Mouse (Mus musculus) ES-E14 (cell line): ENCODE results near the gene Pygm.

ENCODE experiments used
- MAFK ChIP-seq: IDR thresholded peaks from 2 replicates; pipeline ENCODE4 v1.6.1; 2014; ENCODE audit warnings: mild to moderate bottlenecking, low read depth, low read length, inconsistent platforms; ENCODE audit not compliant: insufficient read depth
- ZC3H11A ChIP-seq: IDR thresholded peaks from 2 replicates; pipeline ENCODE4 v1.6.1; 2012; ENCODE audit warnings: low read depth, mild to moderate bottlenecking, inconsistent platforms, low read length, borderline replicate concordance
- ZNF384 ChIP-seq: IDR thresholded peaks from 2 replicates; pipeline ENCODE4 v1.6.1; 2012; ENCODE audit warnings: low read depth, low read length, inconsistent platforms

DNA sequence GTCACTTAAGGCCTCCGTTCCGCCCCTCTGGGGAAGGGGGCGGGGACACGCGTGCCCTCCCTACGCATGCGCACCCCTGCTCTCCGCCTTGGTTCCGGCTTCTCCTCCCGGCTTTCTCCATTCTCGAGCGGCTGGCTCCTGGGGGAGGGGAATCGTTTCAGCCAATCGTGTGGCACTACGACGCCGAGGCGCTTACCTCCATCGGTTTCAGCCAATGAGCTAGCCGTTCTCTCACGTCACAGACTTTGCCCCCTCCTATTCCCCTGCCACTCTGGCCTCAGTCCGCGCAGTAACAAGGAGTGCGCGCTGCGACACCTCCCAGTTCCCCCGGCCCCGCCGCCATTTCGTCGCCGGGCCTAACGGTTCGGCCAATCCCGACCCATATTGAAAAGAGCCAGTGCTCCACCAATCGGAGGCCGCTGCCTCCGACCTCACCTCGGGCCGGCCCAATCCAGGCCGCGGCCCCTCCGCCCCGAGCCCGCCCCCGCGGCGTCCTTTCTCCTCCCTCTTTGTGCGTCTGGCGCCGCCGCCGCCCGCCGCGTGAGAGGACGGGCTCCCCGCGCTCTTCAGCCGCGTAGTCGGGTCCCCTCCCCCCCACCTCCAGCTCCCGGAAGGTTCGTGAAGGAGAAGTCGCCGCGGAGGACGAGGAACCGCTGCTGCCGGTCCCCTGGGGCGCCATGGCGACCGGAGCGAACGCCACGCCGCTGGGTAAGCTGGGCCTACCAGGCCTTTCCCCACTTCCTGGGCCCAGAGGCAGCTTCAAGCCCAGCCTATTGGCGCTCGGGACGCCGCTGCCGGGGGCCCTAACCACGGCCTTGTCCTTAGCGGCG is 20.6 kb upstream of the Pygm start, which contains the start of gene Sf1:
- TF ChIP-seq MAFK (no peak), ZNF384 (no peak), ZC3H11A (no peak)
